8 mouse cellular contexts compared by ENCODE assay signal in the genomic region with DNA sequence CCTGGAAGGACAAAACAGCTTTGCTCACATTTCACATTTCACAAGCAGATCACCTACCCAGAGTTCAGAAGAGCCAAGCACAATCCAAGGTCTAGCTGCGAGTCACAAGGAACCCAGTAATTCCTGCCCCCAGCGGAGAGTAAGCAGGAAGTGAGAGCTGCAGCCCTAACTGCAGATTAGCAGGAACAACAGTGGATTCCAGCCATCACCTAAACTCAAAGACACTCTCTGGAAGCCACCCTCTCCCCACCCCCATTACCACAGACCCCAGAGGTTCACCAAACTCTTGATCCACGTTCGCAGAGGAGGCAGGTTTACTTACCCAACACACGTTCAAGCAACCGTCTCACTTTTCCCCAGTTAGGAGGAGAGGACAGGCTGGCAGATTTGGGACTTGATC. TPM values are rescaled to one million over a fixed set of nuclear protein-coding genes. Genes with fewer than 3 reads are reported as not detected.
DNase-seq lines count a peak whose midpoint lies in the region; ATAC-seq and TF ChIP-seq lines count a peak whose summit lies in the region.

No protein-coding gene starts in this region.

- H3K4me3 ChIP-seq in embryonic facial prominence, embryonic 13.5 days: peak overlapping the region; percentile 37
- H3K4me3 ChIP-seq in hindbrain, embryonic 10.5 days: peak overlapping the region; percentile 51
- H3K4me3 ChIP-seq in myocyte: peak overlapping the region; percentile 40

- H3K36me3 ChIP-seq in embryonic facial prominence, embryonic 13.5 days: 0 out of 2 replicates have a peak, but pooled peaks cover 3% of the 10 kb centered on the region
- H3K36me3 ChIP-seq in hindbrain, embryonic 10.5 days: 0 out of 2 replicates have a peak, but pooled peaks cover 2% of the 10 kb centered on the region
- peaks cover under 1% of the 10 kb centered on the region for H3K36me3 ChIP-seq in myocyte (ENCODE audit: control insufficient read depth, insufficient read depth)

- H3K79me2 ChIP-seq in myocyte (ENCODE audit: control insufficient read depth, insufficient read depth): peaks cover 61% of the 10 kb centered on the region

- peak overlapping the region; percentile 100 for H3K27ac ChIP-seq in embryonic facial prominence, embryonic 13.5 days
- H3K27ac ChIP-seq in hindbrain, embryonic 10.5 days: peak overlapping the region; percentile 98

- DNase-seq in kidney, adult 18-20 months: peak; percentile 64
- DNase-seq in kidney, adult 11 months: no peak
- no peak for DNase-seq in hindbrain, embryonic 10.5 days (ENCODE audit: low spot score)
- DNase-seq in liver: peak; percentile 54
- no peak for DNase-seq in right cerebral cortex, postnatal 14 days
- DNase-seq in gastrocnemius, adult 8-10 months (ENCODE audit: low spot score in 2 of 2): no peak

- H3K9ac ChIP-seq in embryonic facial prominence, embryonic 13.5 days: peak overlapping the region; percentile 74

- H3K27me3 ChIP-seq in embryonic facial prominence, embryonic 13.5 days: no peaks in the 10 kb centered on the region
- no peaks in the 10 kb centered on the region for H3K27me3 ChIP-seq in hindbrain, embryonic 10.5 days (ENCODE audit: insufficient read depth, poor library complexity, severe bottlenecking)
- H3K27me3 ChIP-seq in myocyte (ENCODE audit: control insufficient read depth, insufficient read depth, insufficient read length): no peaks in the 10 kb centered on the region

- 7% methylated on average over 6 of the region's 6 CpGs for WGBS in embryonic facial prominence, embryonic 13.5 days
- 35% methylated on average over 6 of the region's 6 CpGs for WGBS in hindbrain, embryonic 10.5 days

- H3K4me2 ChIP-seq in embryonic facial prominence, embryonic 13.5 days: peak overlapping the region; percentile 67
- peak overlapping the region; percentile 96 for H3K4me2 ChIP-seq in myocyte (ENCODE audit: low read depth)

- H3K4me1 ChIP-seq in embryonic facial prominence, embryonic 13.5 days: peaks cover 97% of the 10 kb centered on the region
- H3K4me1 ChIP-seq in hindbrain, embryonic 10.5 days (replicated peaks): peaks cover 100% of the 10 kb centered on the region

- H3K9me3 ChIP-seq in embryonic facial prominence, embryonic 13.5 days: no peaks in the 10 kb centered on the region
- no peaks in the 10 kb centered on the region for H3K9me3 ChIP-seq in hindbrain, embryonic 10.5 days

- ATAC-seq in embryonic facial prominence, embryonic 13.5 days (ENCODE audit: insufficient number of reproducible peaks, insufficient read depth, low FRiP score, low TSS enrichment, low read depth): no peak

- TF ChIP-seq POLR2A in myocyte (IDR thresholded peaks at IDR 0.05; ENCODE audit: insufficient read length, low read depth): no peak

- H3ac ChIP-seq in myocyte (ENCODE audit: control insufficient read depth, insufficient read length): no peak overlapping the region

TF ChIP-seq in myocyte, 11 proteins besides CTCF, POLR2A, EP300 and RAD21:
- no peak for TF ChIP-seq MYOD1 (IDR thresholded peaks at IDR 0.05; ENCODE audit: control insufficient read depth in 1 of 3, insufficient read length in 2 of 3, low read depth in 2 of 3)
- TF ChIP-seq TCF12 (IDR thresholded peaks at IDR 0.05; ENCODE audit: insufficient read depth, poor library complexity, severe bottlenecking): no peak
- TF ChIP-seq REST (IDR thresholded peaks at IDR 0.05; ENCODE audit: insufficient read depth, insufficient read length): no peak
- no peak for TF ChIP-seq E2F4 (IDR thresholded peaks at IDR 0.05; ENCODE audit: insufficient read depth)
- no peak for TF ChIP-seq TCF3 (IDR thresholded peaks at IDR 0.05; ENCODE audit: insufficient read length, low read depth)
- no peak for TF ChIP-seq MAX (IDR thresholded peaks at IDR 0.05; ENCODE audit: low read depth)
- no peak for TF ChIP-seq POLR2AphosphoS2 (IDR thresholded peaks at IDR 0.05; ENCODE audit: insufficient read length, low read depth)
- TF ChIP-seq USF1 (IDR thresholded peaks at IDR 0.05; ENCODE audit: low read depth): no peak
- TF ChIP-seq MYOG (IDR thresholded peaks at IDR 0.05; ENCODE audit: control insufficient read depth in 1 of 3, insufficient read depth in 1 of 3, insufficient read length in 2 of 3, low read depth in 2 of 3): no peak
- TF ChIP-seq CEBPB (IDR thresholded peaks at IDR 0.05; ENCODE audit: insufficient read depth, poor library complexity, severe bottlenecking): no peak
- TF ChIP-seq SRF (IDR thresholded peaks at IDR 0.05; ENCODE audit: control insufficient read depth, insufficient read length, low read depth): no peak

RNA-seq across cellular contexts. Expression of a gene that starts 15.8 kb away (rescaled TPM):
- 61.4 and 62.3 TPM in 2 replicates for polyA plus RNA-seq in embryonic facial prominence, embryonic 13.5 days (2015; fragmentation: Nextera tagmentation; extraction: Ambion mirVana)
- 60.0 and 65.2 TPM in 2 replicates for polyA plus RNA-seq in hindbrain, embryonic 10.5 days (2016; fragmentation: Nextera tagmentation; extraction: Ambion mirVana)
- 20.9 TPM for polyA plus RNA-seq in myocyte (2012; fragmentation: generic; extraction: Trizol)
- 10 to 100 TPM; 11.4 to 14.4 (median 13.5) TPM for total RNA-seq in gastrocnemius, adult 8-10 months (2022)

Comparison
In these comparisons a context has a peak if more than half of its experiments do, and no peak if none do; other contexts are left out.
1. DNase-seq: peak in kidney, adult 18-20 months (single experiment) and liver (single experiment); none in kidney, adult 11 months (single experiment), hindbrain, embryonic 10.5 days (single experiment), right cerebral cortex, postnatal 14 days (single experiment) and gastrocnemius, adult 8-10 months (0 of 2).
2. Peak in every context shown above with its lines, with median percentiles within 50 percentile points of each other: H3K4me3 ChIP-seq.